Mouse (Mus musculus) right cerebral cortex, postnatal 36 days (tissue): ENCODE measurements around the gene Ndufaf8.

Source experiments
- DNase-seq, 2 experiments: peaks; one replicate each; pipeline ENCODE4 v3.0.0; 2022; ENCODE audit warnings: low spot score in 2 of 2, mixed read lengths in 1 of 2

Gene Ndufaf8

DNA sequence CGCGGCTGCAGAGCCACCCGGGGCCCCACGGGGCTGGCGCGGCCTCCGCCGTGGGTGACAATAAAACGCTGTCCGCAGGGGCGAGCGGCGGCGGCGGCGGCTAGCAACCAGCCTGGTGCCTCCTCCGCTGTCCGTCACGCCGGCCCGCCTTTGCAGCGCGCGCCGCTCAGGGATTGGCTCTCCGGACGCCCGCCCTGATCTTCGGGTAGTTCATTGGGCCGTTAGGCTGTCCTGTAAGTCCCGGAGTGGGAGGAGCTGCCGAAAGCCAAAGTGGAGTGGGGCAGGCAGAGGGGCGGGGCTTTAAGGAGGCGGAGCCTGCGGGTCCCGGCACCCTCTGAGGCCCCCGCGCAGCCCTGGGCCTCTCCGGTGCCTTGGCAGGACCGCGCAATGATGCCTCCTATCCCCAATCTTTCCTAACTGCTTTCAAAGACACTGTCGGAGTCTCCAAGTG, 12.0 kb upstream of the Ndufaf8 start, which contains the start of gene Cep131:
Gene Cep131 (minus strand): TSS at position 126 of the 451 bp plus-strand sequence.
- DNase-seq: peak; percentile 98

DNA sequence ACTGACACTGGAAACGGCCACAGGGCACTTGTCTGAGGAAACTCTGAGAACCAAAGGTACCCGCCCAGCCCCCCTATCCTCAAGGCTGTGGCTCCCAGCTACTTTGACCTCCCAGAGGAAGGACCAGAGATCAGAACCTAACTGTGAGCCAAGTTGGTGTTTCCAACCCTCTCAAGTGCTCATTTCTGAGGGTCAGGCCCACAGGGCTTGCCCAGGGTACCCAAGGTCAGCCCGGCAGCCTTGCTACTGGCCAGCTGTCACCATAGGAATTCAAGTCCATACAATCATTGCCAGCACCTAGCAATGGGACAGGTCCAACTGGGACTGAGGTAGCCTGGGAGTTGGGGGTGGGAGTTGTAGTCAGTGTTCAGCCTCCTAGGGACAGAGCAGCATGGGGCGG, 8.1 kb upstream of the Ndufaf8 start:
- no peak for DNase-seq

DNA sequence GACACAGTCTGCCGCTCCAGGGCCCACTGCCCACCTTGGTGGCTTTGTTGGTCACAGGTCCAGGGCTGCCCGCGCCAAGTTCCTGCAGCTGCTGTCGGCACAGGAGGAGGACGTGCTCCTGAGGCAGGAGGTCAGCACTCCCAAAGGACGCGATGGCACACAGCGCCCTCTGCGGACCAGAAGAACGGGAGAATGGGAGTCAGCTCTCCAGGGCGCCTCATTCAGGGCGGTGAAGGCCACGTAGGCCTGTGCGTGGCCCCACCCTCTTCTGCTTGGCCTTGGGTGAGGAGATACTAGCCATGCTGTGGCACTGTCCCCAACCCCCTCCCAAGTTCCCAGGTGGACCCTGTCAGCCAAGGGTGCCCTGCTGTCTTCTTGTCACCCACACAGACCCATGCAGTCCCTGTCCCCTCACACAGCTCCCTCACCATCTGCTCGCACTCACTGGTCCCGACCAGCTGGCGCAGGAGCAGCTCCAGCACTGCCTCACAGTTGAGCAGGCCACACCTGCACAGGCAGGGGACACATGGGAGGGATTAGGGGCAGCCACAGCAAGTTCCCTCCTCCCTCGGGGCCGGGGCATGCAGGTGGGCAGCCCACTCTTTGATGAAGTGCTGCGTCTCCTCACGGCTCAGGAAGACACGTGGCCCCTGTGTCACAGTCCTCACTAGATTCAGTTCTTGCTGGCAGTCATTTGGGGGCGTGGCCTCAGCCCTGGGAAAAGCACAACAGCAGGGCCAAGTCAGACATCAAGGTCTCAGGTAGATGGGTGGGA, 5.7 kb upstream of the Ndufaf8 start:
- no peak for DNase-seq

DNA sequence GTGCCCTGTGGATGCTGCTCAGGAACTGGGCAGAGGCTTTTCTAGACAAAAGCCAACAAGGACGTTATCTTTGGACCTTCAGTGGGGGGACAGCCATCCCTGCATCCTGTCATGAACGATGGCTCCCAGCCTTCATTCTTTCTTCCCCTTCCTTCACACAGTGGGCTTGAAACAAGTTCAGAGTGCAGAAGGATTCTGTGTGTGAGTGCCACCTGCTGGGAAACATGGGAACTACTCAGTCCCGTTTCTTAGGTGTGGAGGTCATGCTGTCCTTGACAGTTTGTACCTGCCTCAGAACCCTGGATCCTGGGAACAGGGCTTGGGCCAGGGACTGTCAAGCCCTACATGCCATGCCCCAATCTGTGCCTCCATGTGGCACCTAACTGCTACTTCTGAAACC, 2.3 kb downstream of the Ndufaf8 start:
- DNase-seq: peak; percentile 45 to 48

DNA sequence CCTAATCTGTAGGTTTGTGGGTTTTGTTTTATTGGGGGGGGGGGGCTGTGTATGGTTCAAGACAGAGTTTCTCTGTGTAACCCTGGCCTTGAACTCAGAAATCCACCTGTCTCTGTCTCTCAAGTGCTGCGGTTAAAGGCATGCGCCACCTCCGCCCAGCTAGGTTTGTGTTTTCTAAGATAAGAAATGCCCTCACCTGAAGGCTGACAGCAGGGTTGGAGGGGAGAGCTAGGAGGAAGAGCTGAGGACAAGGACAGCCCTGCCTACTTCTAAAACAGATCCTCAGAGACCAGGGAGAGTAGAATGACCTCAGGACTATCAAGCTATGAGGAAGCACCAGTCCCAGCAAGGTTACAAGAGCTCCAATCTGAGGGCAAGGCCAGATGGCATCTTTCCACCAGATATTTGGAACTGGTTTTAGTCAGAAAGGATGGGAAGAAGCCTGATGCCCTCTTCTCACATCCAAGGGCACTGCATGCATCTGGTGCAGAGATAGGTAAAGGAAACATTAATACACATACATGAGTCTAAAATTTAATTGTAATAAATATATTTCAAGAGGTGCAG, 4.8 kb downstream of the Ndufaf8 start:
- DNase-seq: no peak

DNA sequence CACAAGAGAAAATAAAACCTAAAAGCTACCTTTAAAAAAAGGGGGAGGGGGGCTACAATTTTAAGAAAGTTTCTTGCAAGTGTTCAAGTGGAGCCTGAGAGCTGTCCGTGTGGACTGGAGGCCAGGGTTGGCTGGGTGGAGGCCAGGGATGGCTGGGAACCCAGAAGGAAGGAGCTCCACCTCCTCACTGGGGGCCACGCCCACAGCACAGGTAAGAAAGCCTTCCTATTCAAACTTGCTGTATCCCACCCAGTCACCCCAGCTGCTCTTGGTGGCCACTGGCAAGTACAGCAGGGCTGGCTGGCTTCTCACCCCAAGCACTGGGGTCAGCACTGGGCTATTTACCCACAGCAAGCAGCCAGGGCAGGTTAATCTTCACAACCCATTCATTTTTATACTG, 8.3 kb downstream of the Ndufaf8 start:
- no peak for DNase-seq

DNA sequence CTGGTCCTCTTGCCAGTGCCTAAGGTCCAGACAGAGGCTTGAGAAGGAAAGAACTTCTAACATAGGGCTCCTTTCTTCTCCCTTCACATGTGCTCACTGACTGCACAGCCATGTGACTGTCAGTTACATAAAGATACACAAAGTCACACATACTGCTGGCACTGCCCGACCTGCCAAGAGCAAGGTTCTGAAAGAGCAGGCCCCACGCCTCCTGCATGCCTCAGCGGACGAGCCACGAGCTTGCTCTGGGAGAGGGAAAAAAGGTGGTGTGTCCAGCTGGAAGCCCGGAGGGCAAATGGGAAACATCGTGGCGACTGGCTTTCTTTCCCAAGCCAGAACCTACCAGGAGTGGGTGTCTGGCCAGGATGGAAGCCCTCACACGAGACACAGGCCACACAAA, 9.1 kb downstream of the Ndufaf8 start:
- no peak for DNase-seq

DNA sequence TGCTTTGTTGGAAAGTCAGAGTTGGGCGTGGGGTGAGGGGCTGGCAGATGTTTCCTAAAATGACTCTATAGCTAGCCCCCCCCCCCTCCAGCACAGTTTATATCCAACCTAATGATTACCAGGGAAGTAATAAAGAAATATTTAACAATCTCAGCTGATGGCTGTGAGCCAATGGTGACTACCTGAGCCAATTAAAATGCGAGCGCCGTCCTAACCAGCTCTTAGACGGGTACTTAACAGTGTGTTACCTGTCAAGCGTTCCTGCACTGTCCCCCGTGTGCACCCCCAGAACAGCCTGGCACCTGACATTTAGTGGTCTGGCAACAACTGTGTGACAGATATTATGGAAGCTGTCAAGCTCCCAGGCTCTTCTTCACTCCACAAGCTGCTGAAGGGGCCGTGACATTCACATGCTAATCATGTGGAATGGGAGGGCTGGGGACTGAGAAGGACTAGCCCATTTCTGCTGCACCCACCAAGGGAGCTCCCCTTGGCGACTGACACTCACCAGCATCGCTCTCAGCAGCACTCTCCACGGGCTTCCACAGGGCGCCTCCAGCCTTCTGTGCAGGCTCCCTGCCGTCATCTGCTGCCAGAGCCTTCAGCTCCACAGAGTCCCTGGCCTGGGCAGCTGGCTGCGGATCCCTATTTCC, 11.0 kb downstream of the Ndufaf8 start:
- DNase-seq: no peak

DNA sequence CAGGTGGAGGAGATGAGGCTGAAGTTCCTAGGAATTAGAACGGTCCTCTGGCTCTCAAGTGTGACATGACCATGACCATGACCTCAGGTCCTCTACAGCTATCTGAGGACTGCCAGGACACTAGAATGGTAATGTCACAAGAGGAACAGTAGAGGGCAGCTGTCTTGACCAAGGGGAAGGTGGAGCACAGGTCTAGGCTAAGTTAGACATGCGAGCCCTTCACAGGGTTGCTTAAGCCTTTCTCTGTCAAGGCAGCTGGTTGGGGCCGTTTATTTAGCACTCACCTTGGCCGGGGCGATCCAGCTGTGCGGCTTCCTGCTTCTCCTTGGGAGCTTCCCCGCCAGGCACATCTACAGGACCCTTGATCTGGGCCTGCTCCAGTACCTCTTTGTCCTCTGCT, 11.8 kb downstream of the Ndufaf8 start:
- no peak for DNase-seq

DNA sequence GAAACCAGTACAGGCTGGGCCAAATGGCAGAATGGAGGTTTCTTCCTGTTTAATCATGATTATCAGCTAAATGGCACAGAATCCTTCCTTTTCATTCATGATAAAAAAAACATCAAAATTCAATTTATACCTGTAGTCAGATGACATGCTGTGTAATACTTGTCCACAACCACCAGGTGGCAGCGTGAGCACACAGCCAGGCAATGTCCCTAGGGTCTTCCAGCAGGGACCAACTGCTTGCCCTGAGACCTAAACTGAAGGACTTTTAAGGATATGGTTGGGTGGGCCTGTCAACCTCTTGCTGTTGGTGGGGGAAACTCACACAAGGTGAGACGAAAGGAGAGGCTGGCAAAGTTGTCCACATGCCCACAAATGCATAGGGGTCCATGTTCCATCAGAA, 12.3 kb downstream of the Ndufaf8 start:
- no peak for DNase-seq

DNA sequence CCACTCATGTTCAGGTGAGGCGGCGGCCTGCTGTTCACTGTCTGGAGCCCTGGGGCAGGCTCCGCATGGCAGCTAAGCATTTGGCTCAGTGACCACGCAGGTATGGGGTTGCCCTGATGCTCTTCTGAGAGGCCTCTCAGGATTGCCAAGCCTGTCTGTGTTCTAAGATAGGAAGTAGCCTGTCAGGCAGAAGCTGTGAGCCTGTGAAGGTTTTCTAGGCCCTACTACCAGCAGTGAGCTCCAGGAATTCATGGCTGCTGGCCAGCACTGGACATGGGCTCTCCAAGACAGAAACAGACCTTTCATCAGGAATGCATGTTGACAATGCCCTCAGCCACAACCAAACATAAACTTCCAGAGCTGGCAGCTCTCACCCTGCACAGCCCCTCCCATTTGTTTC, 13.4 kb downstream of the Ndufaf8 start:
- DNase-seq: no peak

DNA sequence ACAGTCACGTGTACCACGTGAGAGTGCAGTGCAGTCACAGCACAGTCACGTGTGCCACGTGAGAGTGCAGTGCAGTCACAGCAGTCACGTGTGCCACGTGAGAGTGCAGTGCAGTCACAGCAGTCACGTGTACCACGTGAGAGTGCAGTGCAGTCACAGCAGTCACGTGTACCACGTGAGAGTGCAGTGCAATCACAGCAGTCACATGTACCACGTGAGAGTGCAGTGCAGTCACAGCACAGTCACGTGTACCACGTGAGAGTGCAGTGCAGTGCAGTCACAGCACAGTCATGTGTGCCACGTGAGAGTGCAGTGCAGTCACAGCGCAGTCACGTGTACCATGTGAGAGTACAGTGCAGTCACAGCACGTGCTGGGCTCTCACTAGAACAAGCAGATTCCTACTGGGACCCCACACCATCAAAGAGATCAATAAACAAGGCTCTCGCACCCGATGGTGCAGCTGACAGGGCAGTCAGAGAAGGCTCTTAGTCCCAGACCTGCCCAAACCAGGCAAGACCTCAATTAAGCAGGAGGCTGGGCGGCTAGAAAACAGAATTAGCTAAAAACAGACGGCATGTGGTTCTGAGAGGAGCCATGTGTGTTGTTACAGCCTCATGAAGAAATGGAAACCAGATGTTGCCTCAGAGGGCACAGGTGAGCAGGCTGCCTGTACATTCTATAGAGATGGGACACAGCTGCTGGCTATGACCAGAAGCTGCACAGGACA, 15.9 kb downstream of the Ndufaf8 start:
- no peak for DNase-seq

DNA sequence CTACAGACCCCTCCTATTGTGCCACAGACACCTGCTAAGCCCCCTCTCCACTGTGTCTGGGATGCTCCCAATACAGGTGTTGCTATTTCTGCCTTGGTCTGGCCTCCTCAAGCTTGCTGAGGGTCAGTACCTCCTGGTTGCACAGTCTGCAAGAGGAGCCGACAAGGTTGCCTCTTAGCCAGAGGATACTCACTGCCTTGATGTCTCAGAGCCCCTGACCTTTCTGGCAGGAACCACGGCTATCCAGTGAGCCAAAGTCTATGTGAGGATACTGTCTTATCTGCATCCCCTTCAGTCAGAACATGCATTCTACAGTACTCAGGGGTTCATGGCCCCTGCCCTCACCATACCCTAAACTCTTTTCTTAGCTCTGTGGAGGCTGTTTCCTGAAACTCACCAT, 18.9 kb downstream of the Ndufaf8 start:
- DNase-seq: no peak

DNA sequence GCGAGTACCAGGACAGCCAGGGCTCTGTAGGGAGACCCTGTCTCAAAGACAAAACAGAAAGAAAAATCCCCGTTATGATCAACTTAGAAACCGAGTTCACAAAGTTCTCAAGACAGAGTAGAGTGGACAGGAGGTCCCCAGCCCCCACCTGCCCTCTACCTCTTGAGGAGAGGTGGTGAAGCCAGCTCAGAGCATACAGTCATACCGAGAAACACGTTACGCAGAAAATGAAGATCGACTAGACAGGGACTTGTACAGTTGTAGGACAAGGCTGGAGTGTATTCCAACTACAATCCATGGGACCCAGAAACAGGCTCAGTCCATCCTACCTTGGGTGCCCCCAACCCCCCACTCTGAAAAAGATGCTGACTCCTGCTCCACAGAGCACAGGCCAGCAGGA, 20.4 kb downstream of the Ndufaf8 start:
- no peak for DNase-seq

DNA sequence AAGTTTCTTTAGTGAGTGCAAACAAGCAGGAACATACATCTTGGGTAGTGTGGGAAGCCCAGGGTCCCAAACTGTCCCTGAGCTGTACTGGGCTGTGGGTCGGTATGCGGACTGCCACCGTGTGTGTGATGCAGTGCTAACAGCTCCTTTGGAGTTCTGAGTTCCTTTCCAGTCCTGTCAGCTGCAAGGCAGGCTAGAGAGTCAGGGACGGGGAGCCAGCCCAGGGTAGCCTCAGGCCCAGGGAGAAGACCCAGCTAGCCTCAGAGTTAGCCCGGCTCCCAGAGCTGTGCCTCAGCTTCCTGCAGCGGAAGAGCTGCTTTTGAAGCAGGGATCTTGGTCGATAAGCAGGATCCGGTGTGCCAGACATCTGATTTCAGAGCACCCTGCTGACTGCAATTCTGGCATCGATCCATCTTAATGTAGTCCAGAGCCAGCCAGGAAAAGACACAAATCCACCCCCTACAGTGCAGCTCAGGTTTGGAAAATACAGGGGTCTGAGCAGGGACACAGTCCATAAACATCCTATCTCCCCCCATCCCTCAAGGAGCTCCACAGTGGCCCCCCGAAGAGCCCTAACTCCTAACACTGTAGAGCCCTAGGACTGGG, 21.3 kb downstream of the Ndufaf8 start:
- no peak for DNase-seq

DNA sequence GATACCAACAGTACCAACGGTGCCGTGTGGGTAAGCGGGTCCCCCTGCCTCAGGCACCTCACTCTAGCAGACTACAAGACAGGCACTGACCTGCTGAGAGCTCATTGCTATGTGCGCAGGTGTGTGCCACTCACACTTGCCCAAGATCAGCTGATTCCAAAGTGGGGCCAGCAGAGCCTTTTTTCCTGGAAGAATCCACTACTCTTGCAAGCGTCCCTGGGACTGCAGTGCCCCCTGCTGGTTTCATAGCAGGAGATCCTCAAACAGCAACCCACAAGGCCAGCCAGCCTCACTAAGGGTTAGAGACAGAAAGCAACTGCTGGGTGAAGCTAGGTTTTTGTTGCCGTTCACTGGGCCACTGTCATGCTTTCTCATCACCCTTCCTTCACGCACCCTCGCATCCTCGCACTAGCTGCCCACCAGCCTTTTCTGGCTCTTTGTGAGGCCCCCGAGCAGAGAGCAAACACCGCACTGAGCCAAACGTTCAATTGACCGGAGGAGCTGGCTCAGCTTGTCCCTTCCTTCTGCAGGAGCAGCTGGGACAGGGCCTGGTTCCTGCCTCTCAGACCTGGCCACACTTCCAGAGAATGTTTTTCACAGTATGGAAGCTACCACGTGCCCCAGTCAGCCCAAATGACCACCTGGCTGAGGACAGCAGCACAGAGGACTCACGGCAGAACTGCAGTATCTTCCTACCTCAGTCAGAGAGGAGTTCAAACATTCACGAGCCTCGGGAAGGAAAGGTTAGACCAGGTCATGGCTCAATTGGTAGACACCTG, 22.1 kb downstream of the Ndufaf8 start:
- DNase-seq: peak; percentile 44 to 45

DNA sequence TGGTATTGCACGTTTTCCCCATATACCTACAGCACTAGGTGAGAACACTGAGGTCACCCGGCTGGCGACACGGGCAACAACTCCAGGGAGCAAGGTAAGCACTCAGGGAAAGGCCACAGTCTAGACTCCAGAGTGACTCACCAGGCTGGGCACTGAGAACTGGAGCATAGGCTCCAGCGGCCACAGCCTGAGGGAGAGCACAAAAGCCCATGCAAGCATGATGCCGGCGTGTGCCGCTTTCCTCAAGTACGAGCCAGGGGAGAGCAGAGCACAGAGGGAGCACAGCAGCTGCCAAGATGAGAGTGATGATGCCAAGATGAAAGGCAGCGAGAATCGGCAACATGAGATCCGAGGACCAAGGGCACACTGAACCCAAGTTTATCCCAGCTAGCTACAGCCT, 23.4 kb downstream of the Ndufaf8 start:
- no peak for DNase-seq

DNA sequence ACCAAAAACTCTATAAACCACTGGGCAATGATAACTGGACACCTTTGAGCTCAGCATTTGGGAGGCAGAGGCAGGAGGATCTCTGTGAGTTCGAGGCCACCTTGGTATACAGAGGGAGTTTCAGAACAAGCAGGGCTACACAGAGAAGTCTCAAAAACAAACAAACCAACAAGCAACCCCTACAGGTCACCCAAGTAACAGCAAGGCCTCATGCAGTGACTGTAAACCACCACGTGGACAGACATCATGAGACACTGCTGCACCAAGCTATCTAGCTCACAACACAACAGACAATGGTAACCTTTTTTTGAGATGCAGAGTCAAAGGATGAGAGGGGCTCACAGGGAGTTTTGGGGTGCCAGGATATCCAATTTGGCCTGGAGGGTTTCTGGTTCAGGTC, 28.1 kb downstream of the Ndufaf8 start:
- DNase-seq: no peak

DNA sequence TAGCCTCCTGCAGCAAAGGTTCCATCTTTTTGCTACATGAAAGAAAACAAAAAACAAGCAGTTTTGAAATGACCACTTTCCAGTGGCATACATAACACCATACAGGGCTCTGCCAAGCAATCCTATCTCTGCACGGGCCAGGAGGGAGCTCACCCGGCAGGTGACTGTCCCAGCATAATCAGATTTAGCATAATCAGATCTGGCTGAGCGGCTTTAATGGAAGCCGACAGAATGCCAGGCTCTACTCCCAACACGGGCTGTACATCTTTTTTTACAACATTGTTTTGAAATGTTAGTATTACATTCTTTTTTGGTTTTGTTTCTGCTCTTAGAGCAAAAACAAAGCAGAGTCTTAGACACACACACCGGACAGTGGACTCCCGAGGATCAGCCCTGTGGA, 30.6 kb downstream of the Ndufaf8 start:
- DNase-seq: no peak

DNA sequence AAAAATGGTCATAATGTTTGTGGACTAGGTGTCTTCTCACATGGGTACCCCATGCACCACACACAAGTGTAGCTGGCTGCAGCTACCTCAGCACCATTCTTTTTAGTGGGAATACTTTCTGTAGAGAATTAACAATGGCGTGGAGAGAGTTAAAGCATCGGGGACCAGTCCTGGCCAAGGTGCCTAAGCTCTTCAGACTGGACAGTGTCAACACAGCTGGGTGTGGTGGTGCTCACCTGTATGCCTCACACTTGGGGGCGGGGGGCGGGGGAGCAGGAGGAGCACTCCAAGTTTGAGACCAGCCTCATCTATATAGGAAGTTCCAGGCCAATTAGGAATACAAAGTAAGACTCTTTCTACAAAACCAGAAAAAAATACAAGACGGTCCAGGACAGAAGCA, 35.4 kb downstream of the Ndufaf8 start:
- DNase-seq: no peak

DNA sequence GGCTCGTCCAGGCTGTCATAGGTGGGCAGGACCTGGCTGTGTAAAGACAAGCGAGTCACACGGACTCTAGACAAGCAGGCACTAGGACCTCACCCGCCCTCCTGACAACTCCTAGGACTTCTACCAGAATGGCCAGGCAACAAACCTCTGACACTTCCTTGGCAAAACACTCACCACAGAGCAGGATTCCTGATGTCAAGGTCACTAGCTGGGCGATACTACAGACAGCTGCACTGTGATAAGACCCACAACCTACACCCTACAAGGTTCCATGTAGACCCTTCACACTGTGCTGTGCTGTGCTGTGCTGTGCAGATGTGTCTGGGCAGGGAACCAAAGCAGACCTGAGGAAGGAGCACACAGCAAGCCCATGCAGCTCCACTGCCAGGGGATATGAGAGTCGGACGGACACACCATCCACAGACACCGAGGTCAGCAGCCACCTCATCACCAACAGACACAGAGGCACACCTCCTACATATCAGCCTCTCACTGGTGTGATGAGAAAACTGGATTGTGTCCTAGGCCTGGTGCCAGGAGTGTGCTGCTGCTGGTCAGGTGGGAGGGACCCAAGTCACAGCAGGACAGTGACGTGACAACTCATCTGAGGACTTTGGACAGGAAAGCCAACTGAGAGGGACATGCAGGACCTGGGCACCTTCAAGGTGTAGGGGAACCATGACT, 36.3 kb downstream of the Ndufaf8 start:
- DNase-seq: no peak
